Mouse (Mus musculus) forebrain, embryonic 14.5 days (tissue): ENCODE results near the gene Gm49378. TPM values are rescaled to one million over a fixed set of nuclear protein-coding genes. Genes with fewer than 3 reads are reported as not detected.

Experiments
- ATAC-seq: fragments of 200-750 bp; cut with Nextera tagmentation; 2 replicates; pipeline ENCODE4 v1.8.0; 2017; ENCODE audit warnings: mild to moderate bottlenecking, moderate library complexity
- DNase-seq: peaks from one replicate; pipeline ENCODE4 v3.0.0-alpha.2; 2015; ENCODE audit warnings: low spot score
- H3K27ac ChIP-seq: fragments of 300-500 bp; sonication (generic); 2 replicates; pipeline ENCODE4 v1.5.1; 2014; ENCODE audit warnings: low read depth, mild to moderate bottlenecking, control low read depth, low read length, moderate library complexity
- H3K27me3 ChIP-seq: fragments of 300-500 bp; sonication (generic); replicated peaks from 2 replicates; pipeline ENCODE4 v1.6.1; 2014; ENCODE audit warnings: low read length, control low read depth, mixed read lengths; ENCODE audit not compliant: control insufficient read depth, insufficient read depth
- H3K36me3 ChIP-seq: fragments of 300-500 bp; sonication (generic); 2 replicates; pipeline ENCODE4 v1.6.1; 2014; ENCODE audit warnings: low read length, control low read depth; ENCODE audit not compliant: control insufficient read depth, insufficient read depth
- H3K4me1 ChIP-seq: fragments of 300-500 bp; sonication (generic); 2 replicates; pipeline ENCODE4 v1.6.1; 2014; ENCODE audit warnings: antibody characterized with exemption, low read length, control low read depth; ENCODE audit not compliant: control insufficient read depth, insufficient read depth
- H3K4me2 ChIP-seq: fragments of 300-500 bp; sonication (generic); 2 replicates; pipeline ENCODE4 v1.6.1; 2014; ENCODE audit warnings: mild to moderate bottlenecking, control low read depth, low read length
- H3K4me3 ChIP-seq: fragments of 300-500 bp; sonication (generic); 2 replicates; pipeline ENCODE4 v1.5.1; 2014; ENCODE audit warnings: low read depth, low read length, control low read depth
- H3K9ac ChIP-seq: fragments of 300-500 bp; sonication (generic); 2 replicates; pipeline ENCODE4 v1.6.1; 2014; ENCODE audit warnings: mild to moderate bottlenecking, low read length, control low read depth, moderate library complexity
- H3K9me3 ChIP-seq: fragments of 300-500 bp; sonication (generic); replicated peaks from 2 replicates; pipeline ENCODE4 v1.6.1; 2016; ENCODE audit warnings: low read length, control low read depth, mixed read lengths; ENCODE audit not compliant: control insufficient read depth
- WGBS: fragments of 180-500 bp; shearing (Covaris S2); extraction: QIAGEN DNeasy Blood & Tissue Kit; methylation state at CpG from one replicate; pipeline ENCODE4 v1.1.7; 2014; 5-methylcytosine and 5-hydroxymethylcytosine counted together
- polyA plus RNA-seq: library from polyadenylated mRNA; unstranded; fragments of >200 nt; fragmentation: Nextera tagmentation; extraction: Ambion mirVana; gene quantifications from 2 replicates; pipeline ENCODE4 v1.2.1, GENCODE M21; 2014

Gene Gm49378
- polyA plus RNA-seq, 1 experiment from 2014 or later: 1.8 TPM

GRCm38 (mm10) chr14:55659960-55660573, 22.4 kb upstream of the Gm49378 start, which contains the start of gene Mdp1:
Mdp1 (minus strand) TSS chr14:55660508.
- peak within 1 kb of the TSS; percentile 54 for H3K4me3 ChIP-seq
- peaks cover 26% of the 10 kb centered on the region for H3K36me3 ChIP-seq
- WGBS: under 1% methylated on average over 39 of the region's 39 CpGs
- H3K4me2 ChIP-seq: peak within 1 kb of the TSS; percentile 65
- H3K4me1 ChIP-seq: no peaks in the 10 kb centered on the region
- H3K9me3 ChIP-seq: no peaks in the 10 kb centered on the region
- H3K27me3 ChIP-seq: no peaks in the 10 kb centered on the region
- H3K9ac ChIP-seq: peak within 1 kb of the TSS; percentile 78
- ATAC-seq (peak; percentile 96), DNase-seq (peak; percentile 94)
- H3K27ac ChIP-seq: peak within 1 kb of the TSS; percentile 45

GRCm38 (mm10) chr14:55658011-55658410, 20.3 kb upstream of the Gm49378 start:
- H3K36me3 ChIP-seq: peaks cover 18% of the 10 kb centered on the region
- no peak overlapping the region for H3K4me3 ChIP-seq
- H3K9me3 ChIP-seq: no peaks in the 10 kb centered on the region
- H3K4me1 ChIP-seq: no peaks in the 10 kb centered on the region
- DNase-seq (no peak), ATAC-seq (no peak)
- H3K27me3 ChIP-seq: no peaks in the 10 kb centered on the region
- H3K27ac ChIP-seq: no peak overlapping the region
- 92% methylated on average over 5 of the region's 5 CpGs for WGBS
- H3K9ac ChIP-seq: no peak overlapping the region
- H3K4me2 ChIP-seq: no peak overlapping the region

- Histone ChIP-seq H3K27me3 (no peaks in the 10 kb centered on the region), H3K36me3 (peaks cover 13% of the 10 kb centered on the region), H3K4me1 (no peaks in the 10 kb centered on the region), H3K9me3 (no peaks in the 10 kb centered on the region), H3K4me3 (no peak overlapping the region), H3K27ac (no peak overlapping the region), H3K9ac (no peak overlapping the region), H3K4me2 (no peak overlapping the region)
- ATAC-seq (no peak), DNase-seq (no peak)
- 91% methylated on average over 3 of the region's 3 CpGs for WGBS
These were observed 19.2 kb upstream of the Gm49378 start for GRCm38 (mm10) chr14:55656935-55657334.

DNA sequence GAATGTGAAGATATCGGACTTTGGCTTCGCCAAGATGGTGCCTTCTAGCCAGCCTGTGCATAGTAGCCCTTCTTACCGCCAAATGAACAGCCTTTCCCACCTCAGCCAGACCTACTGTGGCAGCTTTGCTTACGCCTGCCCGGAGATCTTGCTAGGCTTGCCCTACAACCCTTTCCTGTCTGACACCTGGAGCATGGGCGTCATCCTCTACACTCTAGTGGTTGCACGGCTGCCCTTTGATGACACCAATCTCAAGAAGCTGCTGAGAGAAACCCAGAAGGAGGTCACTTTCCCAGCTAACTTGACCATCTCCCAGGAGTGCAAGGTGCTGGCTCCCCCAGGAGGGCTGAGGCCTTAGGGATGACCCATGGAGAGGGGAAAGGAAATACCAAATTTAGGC, 13.8 kb upstream of the Gm49378 start:
- 90% methylated on average over 7 of the region's 7 CpGs for WGBS
- no peak overlapping the region for H3K4me3 ChIP-seq
- no peaks in the 10 kb centered on the region for H3K27me3 ChIP-seq
- H3K9ac ChIP-seq: no peak overlapping the region
- no peaks in the 10 kb centered on the region for H3K9me3 ChIP-seq
- no peak overlapping the region for H3K4me2 ChIP-seq
- ATAC-seq (no peak), DNase-seq (no peak)
- peaks cover 5% of the 10 kb centered on the region; the same call in 1 of the 2 replicates for H3K36me3 ChIP-seq
- no peaks in the 10 kb centered on the region for H3K4me1 ChIP-seq
- H3K27ac ChIP-seq: no peak overlapping the region

- H3K4me3 ChIP-seq: no peak within 1 kb of the TSS
- WGBS: 98% methylated on average over 2 of the region's 2 CpGs
- no peaks in the 10 kb centered on the region for H3K27me3 ChIP-seq
- DNase-seq (no peak), ATAC-seq (no peak)
- H3K4me2 ChIP-seq: no peak within 1 kb of the TSS
- H3K4me1 ChIP-seq: peaks cover 1% of the 10 kb centered on the region
- H3K9me3 ChIP-seq: no peaks in the 10 kb centered on the region
- no peak within 1 kb of the TSS for H3K9ac ChIP-seq
- peaks cover 10% of the 10 kb centered on the region; the same call in 1 of the 2 replicates for H3K36me3 ChIP-seq
- H3K27ac ChIP-seq: no peak within 1 kb of the TSS
These were observed 12.2 kb upstream of the Gm49378 start, which contains the start of gene Tssk4 for GRCm38 (mm10) chr14:55649884-55650283. Tssk4 (plus strand) TSS chr14:55650184.

- no peaks in the 10 kb centered on the region for H3K9me3 ChIP-seq
- H3K4me1 ChIP-seq: peaks cover 17% of the 10 kb centered on the region
- peaks cover 34% of the 10 kb centered on the region for H3K36me3 ChIP-seq
- H3K27ac ChIP-seq: no peak overlapping the region
- ATAC-seq: no peak
- no peaks in the 10 kb centered on the region for H3K27me3 ChIP-seq
- DNase-seq: no peak
- WGBS: 31% methylated on average over 17 of the region's 17 CpGs
- peak overlapping the region; percentile 91 for H3K4me3 ChIP-seq
- H3K4me2 ChIP-seq: peak overlapping the region; percentile 81
- peak overlapping the region; percentile 94 for H3K9ac ChIP-seq
These were observed 6.7 kb upstream of the Gm49378 start for GRCm38 (mm10) chr14:55644261-55644888.

DNA sequence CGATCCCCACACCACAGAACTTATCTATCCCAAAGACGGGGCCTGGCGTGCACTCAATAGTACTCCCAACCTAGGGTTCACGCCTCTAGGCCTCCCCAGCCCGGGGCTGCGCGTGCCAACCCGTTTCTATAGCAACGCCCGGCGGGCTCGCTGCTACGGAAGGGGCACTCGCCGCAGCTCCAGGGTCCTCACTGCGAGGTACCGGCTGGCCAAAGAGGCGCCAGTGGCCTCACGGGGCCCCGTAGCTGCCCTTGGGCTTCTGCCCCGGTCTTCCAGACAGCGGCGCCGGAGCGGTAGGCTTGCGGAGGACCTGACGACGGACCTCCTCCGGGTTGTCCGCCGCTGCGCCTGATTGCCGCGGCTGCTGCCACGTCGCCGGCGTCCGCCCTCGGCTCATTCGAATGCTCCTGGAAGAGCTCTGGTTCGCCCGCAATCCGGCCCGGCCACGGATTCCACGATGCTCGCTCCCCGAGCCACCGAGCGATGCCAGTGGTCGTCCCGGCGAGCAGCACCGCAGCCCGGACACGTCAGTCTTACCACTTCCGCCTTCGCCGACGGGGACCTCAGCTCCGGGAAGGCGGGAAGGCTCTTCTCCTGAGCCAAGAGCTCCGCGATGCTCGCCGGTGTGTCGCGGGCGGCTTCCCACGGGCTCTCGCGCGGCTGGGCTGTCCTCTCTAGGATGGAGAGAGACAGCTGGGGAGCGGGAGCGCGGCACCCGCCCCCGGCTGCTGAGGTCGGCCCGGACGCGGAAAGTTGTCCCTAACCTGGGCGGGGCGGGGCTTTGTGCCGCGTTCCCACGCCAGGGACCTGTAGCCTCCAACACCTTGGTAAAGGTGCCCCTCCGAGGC, 5.6 kb upstream of the Gm49378 start, which contains the start of gene Tm9sf1:
Gene Tm9sf1, minus strand, starts transcription at position 747 of the 848 bp plus-strand sequence.
- ATAC-seq (peak; percentile 92), DNase-seq (peak; percentile 85)
- Histone ChIP-seq H3K27ac (peak within 1 kb of the TSS; percentile 95), H3K36me3 (peaks cover 45% of the 10 kb centered on the region), H3K4me2 (peak within 1 kb of the TSS; percentile 81), H3K9ac (peak within 1 kb of the TSS; percentile 94), H3K4me3 (peak within 1 kb of the TSS; percentile 91), H3K27me3 (no peaks in the 10 kb centered on the region), H3K4me1 (peaks cover 17% of the 10 kb centered on the region), H3K9me3 (no peaks in the 10 kb centered on the region)
- under 1% methylated on average over 85 of the region's 89 CpGs for WGBS

DNA sequence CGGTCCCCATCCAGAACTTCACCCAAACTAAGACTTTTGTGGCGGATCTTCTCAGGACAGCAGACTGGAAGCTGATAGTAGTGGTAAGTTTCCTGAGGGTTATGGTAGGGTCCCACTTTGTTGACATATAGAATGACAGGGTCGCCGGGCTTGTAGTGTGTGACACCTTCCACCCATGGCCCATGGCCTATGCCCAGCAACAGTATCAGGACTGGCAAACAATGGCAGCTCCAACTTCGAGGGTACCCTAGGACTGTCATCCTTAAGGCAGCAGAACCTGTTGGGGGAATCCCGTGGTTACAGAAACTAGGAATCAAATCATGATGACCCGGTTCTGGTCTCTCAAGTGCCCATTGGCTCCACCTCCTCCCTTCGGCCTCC, 5.0 kb upstream of the Gm49378 start:
- Histone ChIP-seq H3K9ac (peak overlapping the region; percentile 94), H3K4me2 (peak overlapping the region; percentile 81), H3K27ac (peak overlapping the region; percentile 95), H3K36me3 (peaks cover 51% of the 10 kb centered on the region), H3K27me3 (no peaks in the 10 kb centered on the region), H3K9me3 (no peaks in the 10 kb centered on the region), H3K4me1 (peaks cover 17% of the 10 kb centered on the region), H3K4me3 (peak overlapping the region; percentile 91)
- no peak for DNase-seq
- peak; percentile 19; the same call in 1 of the 2 replicates for ATAC-seq
- 20% methylated on average over 8 of the region's 8 CpGs for WGBS
